Mouse (Mus musculus) CH12.LX (cell line): ENCODE measurements at regions not wholly inside any gene's neighbourhood (a gene's known extent, or its start where the extent isn't known, plus 50 kb on each side); places are given as distances from the start of the nearest gene placed in this dataset.

Experiments
- DNase-seq: peaks from one replicate; pipeline ENCODE4 v3.0.0-alpha.2; 2013; ENCODE audit errors: extremely low read depth
- H3K27ac ChIP-seq: 2 replicates; pipeline ENCODE4 v1.5.1; 2012; ENCODE audit warnings: low read depth, mild to moderate bottlenecking, control low read depth, moderate library complexity; ENCODE audit not compliant: insufficient read depth
- H3K27me3 ChIP-seq: replicated peaks from 2 replicates; pipeline ENCODE3; 2012; ENCODE audit warnings: inconsistent platforms
- H3K36me3 ChIP-seq, 2 experiments: replicated peaks in 1 of 2; 2 replicates each; pipeline versions ENCODE3 to v1.6.1; 2012; ENCODE audit warnings: inconsistent platforms in 1 of 2, low read length in 1 of 2, mild to moderate bottlenecking in 1 of 2, mixed read lengths in 1 of 2, moderate library complexity in 1 of 2; ENCODE audit not compliant: control insufficient read depth in 1 of 2, insufficient read depth in 1 of 2
- H3K4me1 ChIP-seq, 2 experiments: 2 replicates each; pipeline ENCODE4 v1.6.1; 2012; ENCODE audit warnings: inconsistent platforms in 1 of 2, moderate library complexity in 1 of 2; ENCODE audit not compliant: insufficient read depth in 2 of 2, control insufficient read depth in 1 of 2
- H3K4me2 ChIP-seq: 2 replicates; pipeline ENCODE4 v1.6.1; 2012; ENCODE audit warnings: low read depth, mild to moderate bottlenecking, control low read depth; ENCODE audit not compliant: poor library complexity, insufficient read depth, severe bottlenecking
- H3K4me3 ChIP-seq, 3 experiments: fragments of 150-350 bp in 1 of 3; sonication (generic) in 1 of 3; replicated peaks in 1 of 3; 2 replicates each; pipeline versions ENCODE3 to v1.5.1; 2011 to 2012; ENCODE audit warnings: low read depth in 2 of 3, low read length in 2 of 3, mild to moderate bottlenecking in 2 of 3, moderate library complexity in 2 of 3, control low read depth in 1 of 3, improper control_type of control experiment in 1 of 3, inconsistent platforms in 1 of 3, mixed read lengths in 1 of 3; ENCODE audit not compliant: poor library complexity in 1 of 3
- H3K79me2 ChIP-seq: replicated peaks from 2 replicates; pipeline ENCODE4 v1.6.1; 2012; ENCODE audit warnings: mild to moderate bottlenecking, moderate library complexity; ENCODE audit not compliant: control insufficient read depth, poor library complexity, insufficient read depth, severe bottlenecking; ENCODE audit errors: extremely low read depth
- H3K9ac ChIP-seq: 2 replicates; pipeline ENCODE4 v1.6.1; 2012; ENCODE audit warnings: low read depth, mild to moderate bottlenecking, control low read depth, moderate library complexity; ENCODE audit not compliant: insufficient read depth
- H3K9me3 ChIP-seq: replicated peaks from 2 replicates; pipeline ENCODE3; 2012; ENCODE audit warnings: low read length, inconsistent platforms, mixed read lengths
- CTCF ChIP-seq, 2 experiments: IDR thresholded peaks in 1 of 2; conservative IDR thresholded peaks in 1 of 2; 2 replicates each; pipeline ENCODE4 v1.5.1; 2011 to 2012; ENCODE audit warnings: low read depth in 2 of 2, low read length in 2 of 2, improper control_type of control experiment in 1 of 2, inconsistent platforms in 1 of 2, mild to moderate bottlenecking in 1 of 2, moderate library complexity in 1 of 2
- ELF1 ChIP-seq: IDR thresholded peaks from 2 replicates; pipeline ENCODE4 v1.6.1; 2014; ENCODE audit warnings: low read depth, mild to moderate bottlenecking, inconsistent platforms, low read length, improper control_type of control experiment
- EP300 ChIP-seq: IDR thresholded peaks from 2 replicates; pipeline ENCODE4 v1.6.1; 2011; ENCODE audit warnings: low read length, improper control_type of control experiment
- HCFC1 ChIP-seq: IDR thresholded peaks from 2 replicates; pipeline ENCODE4 v1.6.1; 2012; ENCODE audit warnings: low read depth, mild to moderate bottlenecking, inconsistent platforms, low read length, improper control_type of control experiment
- JUN ChIP-seq: IDR thresholded peaks from 2 replicates; pipeline ENCODE4 v1.6.1; 2011; ENCODE audit warnings: low read depth, mild to moderate bottlenecking, low read length, improper control_type of control experiment, moderate library complexity; ENCODE audit not compliant: insufficient read depth
- MAX ChIP-seq: IDR thresholded peaks from 2 replicates; pipeline ENCODE4 v1.6.1; 2011; ENCODE audit warnings: low read length, improper control_type of control experiment
- MAZ ChIP-seq: IDR thresholded peaks from 2 replicates; pipeline ENCODE4 v1.6.1; 2012; ENCODE audit warnings: low read depth, mild to moderate bottlenecking, inconsistent platforms, low read length, improper control_type of control experiment, moderate library complexity
- MEF2A ChIP-seq: IDR thresholded peaks from 2 replicates; pipeline ENCODE4 v1.6.1; 2014; ENCODE audit warnings: low read depth, mild to moderate bottlenecking, inconsistent platforms, low read length, improper control_type of control experiment, borderline replicate concordance
- MYC ChIP-seq: IDR thresholded peaks from 2 replicates; pipeline ENCODE4 v1.6.1; 2011; ENCODE audit warnings: low read depth, mild to moderate bottlenecking, improper control_type of control experiment, low read length
- NELFE ChIP-seq: IDR thresholded peaks from 2 replicates; pipeline ENCODE4 v1.6.1; 2011; ENCODE audit warnings: low read depth, low read length, improper control_type of control experiment
- PAX5 ChIP-seq: IDR thresholded peaks from 2 replicates; pipeline ENCODE4 v1.6.1; 2012; ENCODE audit warnings: low read length, inconsistent platforms, mixed read lengths
- POLR2A ChIP-seq: IDR thresholded peaks from 2 replicates; pipeline ENCODE4 v1.6.1; 2011; ENCODE audit warnings: low read depth, mild to moderate bottlenecking, improper control_type of control experiment, low read length
- RCOR1 ChIP-seq: conservative IDR thresholded peaks from 2 replicates; pipeline ENCODE4 v1.6.1; 2012; ENCODE audit warnings: low read depth, mild to moderate bottlenecking, inconsistent platforms, low read length, improper control_type of control experiment
- SIN3A ChIP-seq: IDR thresholded peaks from 2 replicates; pipeline ENCODE4 v1.6.1; 2012; ENCODE audit warnings: low read length, improper control_type of control experiment, inconsistent platforms
- TCF12 ChIP-seq: IDR thresholded peaks from 2 replicates; pipeline ENCODE4 v1.6.1; 2014; ENCODE audit warnings: low read depth, mild to moderate bottlenecking, inconsistent platforms, low read length, improper control_type of control experiment
- UBTF ChIP-seq: IDR thresholded peaks from 2 replicates; pipeline ENCODE4 v1.6.1; 2012; ENCODE audit warnings: low read depth, mild to moderate bottlenecking, inconsistent platforms, low read length, improper control_type of control experiment, moderate library complexity
- USF2 ChIP-seq: conservative IDR thresholded peaks from 2 replicates; pipeline ENCODE4 v1.6.1; 2011; ENCODE audit warnings: low read depth, low read length, improper control_type of control experiment
- ZC3H11A ChIP-seq: IDR thresholded peaks from 2 replicates; pipeline ENCODE4 v1.6.1; 2012; ENCODE audit warnings: low read depth, mild to moderate bottlenecking, inconsistent platforms, low read length, improper control_type of control experiment
- ZMIZ1 ChIP-seq: IDR thresholded peaks from 2 replicates; pipeline ENCODE4 v1.6.1; 2012; ENCODE audit warnings: low read depth, mild to moderate bottlenecking, inconsistent platforms, low read length, improper control_type of control experiment
- ZNF384 ChIP-seq: IDR thresholded peaks from 2 replicates; pipeline ENCODE4 v1.6.1; 2012; ENCODE audit warnings: low read depth, low read length, improper control_type of control experiment, inconsistent platforms
- dilution Hi-C: fragments of 300-500 bp; cut with MboI; formaldehyde crosslinking; loops from 2 replicates; pipeline ENCODE4 v1.14.3; 2020; ENCODE audit warnings: low sequenced_read_pairs; ENCODE audit not compliant: extremely low pct_unique_long_range_greater_than_20kb, extremely low pct_ligation_motif_present
- in situ Hi-C: fragments of 300-500 bp; cut with MboI; formaldehyde crosslinking; loops from 3 replicates; pipeline ENCODE4 v1.14.3; 2019; ENCODE audit warnings: low sequenced_read_pairs, low pct_ligation_motif_present, low pct_unique_long_range_greater_than_20kb, mixed read lengths

GRCm38 (mm10) chr3:52540862-52541380, 272.8 kb downstream of the Foxo1 start:
- no peaks in the 10 kb centered on the region for H3K27me3 ChIP-seq
- no peak for DNase-seq
- H3K4me2 ChIP-seq = no peak overlapping the region
- H3K4me1 ChIP-seq = 0 out of 4 replicates have a peak, but pooled peaks cover 0 to 2% of the 10 kb centered on the region in 2 experiments
- TF ChIP-seq SIN3A (no peak), NELFE (no peak), CTCF (conservative IDR thresholded peaks at IDR 0.05 in 1 of 2, IDR thresholded peaks at IDR 0.05 in 1 of 2; ENCODE audit: low read depth in 2 of 2, low read length in 2 of 2) (no peak)
- no peak overlapping the region for H3K27ac ChIP-seq
- H3K4me3 ChIP-seq = no peak overlapping the region
- no peaks in the 10 kb centered on the region for H3K79me2 ChIP-seq
- in situ Hi-C loops = no loop called here
- dilution Hi-C loops = no loop called here
- H3K9me3 ChIP-seq = no peaks in the 10 kb centered on the region
- H3K9ac ChIP-seq = no peak overlapping the region
- H3K36me3 ChIP-seq = no peaks in the 10 kb centered on the region

- Histone ChIP-seq H3K4me1 (0 out of 4 replicates have a peak, but pooled peaks cover 0 to 2% of the 10 kb centered on the region in 2 experiments), H3K27me3 (no peaks in the 10 kb centered on the region), H3K79me2 (no peaks in the 10 kb centered on the region), H3K9me3 (no peaks in the 10 kb centered on the region), H3K4me3 (no peak overlapping the region), H3K27ac (no peak overlapping the region), H3K9ac (no peak overlapping the region), H3K36me3 (no peaks in the 10 kb centered on the region), H3K4me2 (no peak overlapping the region)
- no peak for DNase-seq
- dilution Hi-C loops = no loop called here
- in situ Hi-C loops = no loop called here
- TF ChIP-seq ZNF384 = no peak
- TF ChIP-seq HCFC1 = no peak
- TF ChIP-seq PAX5 = no peak
- no peak for TF ChIP-seq USF2
- no peak for TF ChIP-seq ZC3H11A
- TF ChIP-seq ELF1 = no peak
- no peak for TF ChIP-seq JUN
- no peak for TF ChIP-seq MAX
- TF ChIP-seq TCF12 = no peak
- no peak for TF ChIP-seq NELFE
- no peak for TF ChIP-seq POLR2A
- TF ChIP-seq MEF2A = no peak
- TF ChIP-seq SIN3A = no peak
- TF ChIP-seq MAZ = no peak
These were observed 271.8 kb downstream of the Foxo1 start for GRCm38 (mm10) chr3:52539813-52540378.

- H3K36me3 ChIP-seq = no peaks in the 10 kb centered on the region
- no peak overlapping the region for H3K9ac ChIP-seq
- no peaks in the 10 kb centered on the region for H3K4me1 ChIP-seq
- no peaks in the 10 kb centered on the region for H3K79me2 ChIP-seq
- H3K4me3 ChIP-seq = no peak overlapping the region
- TF ChIP-seq UBTF = no peak
- TF ChIP-seq EP300 = no peak
- no peak for TF ChIP-seq RCOR1
- no peak for TF ChIP-seq MYC
- no peak for TF ChIP-seq ZMIZ1
- TF ChIP-seq POLR2A = no peak
- no peak for TF ChIP-seq TCF12
- TF ChIP-seq CTCF (conservative IDR thresholded peaks at IDR 0.05 in 1 of 2, IDR thresholded peaks at IDR 0.05 in 1 of 2; ENCODE audit: low read depth in 2 of 2, low read length in 2 of 2) = no peak
- H3K27me3 ChIP-seq = no peaks in the 10 kb centered on the region
- dilution Hi-C loops = no loop called here
- no peak overlapping the region for H3K27ac ChIP-seq
- H3K9me3 ChIP-seq = no peaks in the 10 kb centered on the region
- no peak overlapping the region for H3K4me2 ChIP-seq
- in situ Hi-C loops = no loop called here
- no peak for DNase-seq
These were observed 270.2 kb downstream of the Foxo1 start for GRCm38 (mm10) chr3:52538306-52538705.
